Mouse (Mus musculus) heart, adult 8-10 months (tissue): ENCODE results near the gene Ntf5. TPM values are rescaled to one million over a fixed set of nuclear protein-coding genes. Genes with fewer than 3 reads are reported as not detected.

Source experiments
- DNase-seq: peaks from one replicate; pipeline ENCODE4 v3.0.0; 2022; ENCODE audit warnings: low spot score
- total RNA-seq, 4 experiments: library from RNA; stranded (reverse); gene quantifications; 2 replicates each; pipeline ENCODE4 v1.2.4; 2022

Ntf5 gene
- total RNA-seq, 4 experiments from 2014 or later: 0.30 to 0.50 (median 0.36) TPM

DNA sequence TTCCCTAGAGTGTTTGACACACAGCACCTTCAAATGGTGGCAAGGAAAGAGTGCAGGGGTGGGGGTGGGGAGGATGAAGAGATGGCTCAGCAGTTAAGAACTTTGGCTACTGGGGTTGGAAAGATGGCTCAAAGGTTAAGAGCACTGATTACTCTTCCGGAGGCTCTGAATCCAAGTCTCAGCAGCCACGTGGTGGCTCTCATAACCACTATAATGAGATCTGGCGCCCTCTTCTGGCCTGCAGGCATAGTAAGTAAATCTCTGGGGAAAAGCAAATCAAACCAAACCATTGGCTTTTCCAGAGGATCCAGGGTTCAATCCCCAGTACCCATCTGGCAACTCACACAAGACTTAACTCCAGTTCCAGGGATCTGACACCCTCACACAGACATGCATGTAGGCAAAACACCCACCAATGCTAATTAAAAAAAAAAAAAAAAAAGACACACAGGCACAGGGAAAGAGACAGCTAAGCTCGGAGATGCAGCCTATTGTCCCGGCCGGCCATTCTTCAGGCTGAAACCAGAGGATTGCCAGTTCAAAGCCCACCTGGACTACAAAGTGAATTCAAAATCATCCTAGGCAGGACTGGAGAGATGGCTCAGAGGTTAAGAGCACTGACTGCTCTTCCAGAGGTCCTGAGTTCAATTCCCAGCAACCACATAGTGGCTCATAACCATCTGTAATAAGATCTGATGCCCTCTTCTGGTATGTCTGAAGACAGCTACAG lies 9.8 kb upstream of the Ntf5 start:
- peak; percentile 28 for DNase-seq

DNA sequence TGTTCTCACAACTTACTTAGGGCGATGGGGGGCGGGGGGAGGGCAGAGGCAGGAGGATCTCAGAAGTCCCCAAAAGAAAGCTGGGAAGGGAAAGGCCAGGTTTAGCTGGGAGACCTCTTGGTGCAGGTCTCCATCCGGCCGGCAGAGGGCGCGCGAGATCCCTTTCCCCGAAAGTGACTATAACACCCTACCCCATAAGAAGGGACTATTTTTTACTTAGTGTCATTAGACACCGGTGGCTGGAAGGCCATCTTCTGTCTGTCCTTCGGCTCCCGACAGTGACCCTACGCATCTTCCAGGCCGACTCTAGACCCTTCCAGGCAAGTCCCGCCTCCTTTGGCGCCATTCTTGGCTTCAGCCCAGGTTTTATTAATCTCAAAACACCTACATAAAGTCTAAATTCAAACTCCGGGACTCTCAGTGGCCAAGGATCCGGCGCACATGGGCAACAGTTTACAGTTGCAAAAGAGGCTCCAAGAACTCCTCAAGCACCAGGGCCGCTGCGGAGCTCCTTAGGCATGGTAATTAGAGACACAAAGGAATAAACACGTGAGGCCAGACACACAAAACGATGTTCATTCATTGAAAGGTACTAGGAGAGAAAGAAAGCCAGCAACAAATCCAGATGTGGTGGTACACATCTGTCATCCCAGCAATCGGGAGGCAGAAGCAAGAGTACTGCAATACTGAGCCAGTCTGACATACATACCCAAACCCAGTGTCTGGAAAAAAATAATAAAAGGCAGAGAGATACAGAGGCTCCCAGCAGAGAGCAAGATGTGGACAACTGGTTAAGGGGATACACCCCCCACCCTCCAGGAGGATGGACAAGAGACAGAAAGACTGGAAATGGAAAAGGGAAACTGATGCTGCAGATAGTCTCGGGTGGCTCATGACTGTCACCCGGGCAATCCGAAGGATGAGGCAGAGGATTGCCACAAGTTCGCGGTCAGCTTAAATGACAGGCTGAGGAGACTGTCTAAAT lies 8.1 kb upstream of the Ntf5 start, which contains the start of gene Kcna7:
Kcna7 (plus strand) TSS at position 563 of the 985 bp plus-strand sequence.
- peak; percentile 77 for DNase-seq

DNA sequence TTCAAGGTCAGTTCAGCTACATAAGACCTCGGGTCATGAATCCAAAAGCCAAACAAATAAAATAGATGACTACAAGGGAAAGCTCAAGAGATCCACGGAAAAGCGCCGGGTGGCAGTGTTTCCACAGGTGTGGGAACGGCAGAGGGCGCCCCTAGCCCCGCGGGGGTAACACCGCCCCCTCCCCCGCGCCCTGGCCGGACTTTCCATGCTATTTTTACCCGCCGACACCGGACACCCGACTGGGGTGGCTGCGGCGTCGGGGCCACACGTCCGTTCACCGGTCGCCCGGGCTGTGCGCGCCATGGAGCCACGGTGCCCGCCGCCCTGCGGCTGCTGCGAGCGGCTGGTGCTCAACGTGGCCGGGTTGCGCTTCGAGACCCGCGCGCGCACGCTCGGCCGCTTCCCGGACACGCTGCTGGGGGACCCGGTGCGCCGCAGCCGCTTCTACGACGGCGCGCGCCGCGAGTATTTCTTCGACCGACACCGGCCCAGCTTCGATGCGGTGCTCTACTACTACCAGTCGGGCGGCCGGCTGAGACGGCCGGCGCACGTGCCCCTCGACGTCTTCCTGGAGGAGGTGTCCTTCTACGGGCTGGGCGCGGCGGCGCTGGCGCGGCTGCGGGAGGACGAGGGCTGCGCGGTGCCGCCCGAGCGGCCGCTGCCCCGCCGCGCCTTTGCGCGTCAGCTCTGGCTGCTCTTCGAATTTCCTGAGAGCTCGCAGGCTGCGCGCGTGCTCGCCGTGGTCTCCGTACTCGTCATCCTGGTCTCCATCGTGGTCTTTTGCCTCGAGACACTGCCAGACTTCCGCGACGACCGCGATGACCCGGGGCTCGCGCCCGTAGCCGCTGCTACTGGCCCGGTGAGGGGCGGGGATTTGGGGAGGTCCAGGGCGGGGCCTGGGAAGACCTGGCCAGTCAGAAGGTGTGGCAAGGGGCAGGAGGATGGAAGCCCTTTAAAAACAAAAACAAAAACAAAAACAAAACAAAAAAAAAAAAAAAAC lies 7.0 kb upstream of the Ntf5 start:
- DNase-seq: peak; percentile 41

DNA sequence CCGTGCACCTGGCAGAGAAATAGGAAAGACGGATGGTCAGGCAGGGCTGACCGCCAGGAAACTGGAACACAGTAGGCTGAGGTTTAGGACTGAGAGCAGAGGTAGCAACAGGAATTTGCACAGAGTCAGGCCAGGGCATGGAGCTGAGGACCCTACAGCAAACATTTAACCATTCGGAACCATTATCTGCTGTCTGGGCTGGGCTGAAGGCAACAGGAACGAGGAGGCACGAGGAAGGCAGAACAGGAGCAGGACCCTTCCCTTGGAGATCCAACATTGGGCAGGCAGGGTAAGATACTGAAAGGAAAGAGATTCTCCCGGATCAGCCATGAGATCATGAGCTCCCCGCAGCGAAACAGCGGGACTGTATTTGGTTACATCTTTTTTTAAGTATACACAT lies 5.7 kb upstream of the Ntf5 start:
- no peak for DNase-seq

DNA sequence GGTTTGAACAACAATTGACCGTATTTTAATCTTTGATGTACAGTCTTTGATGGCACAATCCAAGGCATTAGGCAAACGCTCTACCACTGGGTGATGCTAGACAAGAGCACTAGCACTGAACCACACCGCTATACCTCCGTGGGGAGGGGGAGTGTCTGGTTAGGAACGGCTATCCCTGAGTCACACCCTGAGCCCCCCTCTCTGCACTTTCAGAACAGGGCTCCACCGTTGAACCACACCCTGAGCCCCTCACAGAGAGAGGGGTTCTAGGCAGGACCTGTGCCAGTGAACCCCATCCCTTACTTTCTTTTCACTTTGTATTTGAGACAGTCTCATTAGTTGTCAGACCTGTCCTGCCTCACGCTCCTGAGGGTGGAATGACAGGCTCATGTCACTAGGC lies 5.1 kb upstream of the Ntf5 start:
- no peak for DNase-seq

DNA sequence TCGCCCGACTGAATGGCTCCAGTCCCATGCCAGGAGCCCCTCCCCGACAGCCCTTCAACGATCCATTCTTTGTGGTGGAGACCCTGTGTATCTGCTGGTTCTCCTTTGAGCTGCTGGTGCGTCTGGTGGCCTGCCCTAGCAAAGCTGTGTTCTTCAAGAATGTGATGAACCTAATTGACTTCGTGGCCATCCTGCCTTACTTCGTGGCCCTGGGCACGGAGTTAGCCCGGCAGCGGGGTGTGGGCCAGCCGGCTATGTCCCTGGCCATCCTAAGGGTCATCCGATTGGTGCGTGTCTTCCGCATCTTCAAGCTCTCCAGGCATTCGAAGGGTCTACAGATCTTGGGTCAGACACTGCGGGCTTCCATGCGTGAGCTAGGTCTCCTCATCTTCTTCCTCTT lies 4.5 kb upstream of the Ntf5 start:
- no peak for DNase-seq

DNA sequence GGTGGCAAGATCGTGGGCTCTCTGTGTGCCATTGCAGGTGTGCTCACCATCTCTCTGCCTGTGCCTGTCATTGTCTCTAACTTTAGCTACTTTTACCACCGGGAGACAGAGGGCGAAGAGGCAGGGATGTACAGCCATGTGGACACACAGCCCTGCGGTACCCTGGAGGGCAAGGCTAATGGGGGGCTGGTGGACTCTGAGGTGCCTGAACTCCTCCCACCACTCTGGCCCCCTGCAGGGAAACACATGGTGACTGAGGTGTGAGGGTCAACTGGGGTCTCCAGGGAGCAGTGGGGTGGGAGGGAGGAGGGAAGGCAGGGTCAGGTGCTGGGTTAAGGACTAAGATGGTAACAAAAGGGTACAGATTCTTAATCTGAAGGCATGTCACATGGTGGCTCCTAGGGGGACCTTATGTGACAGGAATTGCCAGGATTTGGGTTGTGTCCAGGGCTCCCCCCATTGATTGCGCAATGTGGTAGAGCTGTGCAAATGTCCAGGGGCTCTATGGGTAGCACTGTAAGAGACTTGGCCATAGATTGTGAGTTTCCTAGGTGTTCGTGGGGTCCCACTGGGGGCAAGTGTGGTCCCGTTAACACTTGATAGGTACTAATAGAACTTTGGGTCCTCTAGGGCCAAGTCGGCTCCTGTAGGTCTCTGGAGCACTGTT lies 3.9 kb upstream of the Ntf5 start:
- no peak for DNase-seq

DNA sequence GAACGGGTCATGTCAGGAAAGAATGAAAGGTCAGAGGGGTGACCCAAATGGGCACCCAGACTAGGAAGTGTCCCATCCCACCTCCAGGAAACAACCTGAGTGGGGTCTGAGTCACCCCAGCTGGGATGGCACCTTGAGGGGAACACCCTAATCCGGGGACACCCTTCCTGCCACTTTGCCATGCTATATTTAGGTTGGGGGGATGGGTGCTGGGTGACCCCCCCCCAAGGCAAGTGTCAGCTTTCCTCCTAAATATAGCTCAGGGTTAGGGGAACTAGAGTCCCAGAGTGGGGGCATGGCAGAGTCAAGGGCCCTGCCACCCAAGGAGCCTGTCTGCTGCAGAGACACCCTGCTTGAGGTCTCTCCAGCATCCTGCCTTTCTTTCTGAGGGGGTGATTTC lies 1.1 kb upstream of the Ntf5 start:
- DNase-seq: no peak

DNA sequence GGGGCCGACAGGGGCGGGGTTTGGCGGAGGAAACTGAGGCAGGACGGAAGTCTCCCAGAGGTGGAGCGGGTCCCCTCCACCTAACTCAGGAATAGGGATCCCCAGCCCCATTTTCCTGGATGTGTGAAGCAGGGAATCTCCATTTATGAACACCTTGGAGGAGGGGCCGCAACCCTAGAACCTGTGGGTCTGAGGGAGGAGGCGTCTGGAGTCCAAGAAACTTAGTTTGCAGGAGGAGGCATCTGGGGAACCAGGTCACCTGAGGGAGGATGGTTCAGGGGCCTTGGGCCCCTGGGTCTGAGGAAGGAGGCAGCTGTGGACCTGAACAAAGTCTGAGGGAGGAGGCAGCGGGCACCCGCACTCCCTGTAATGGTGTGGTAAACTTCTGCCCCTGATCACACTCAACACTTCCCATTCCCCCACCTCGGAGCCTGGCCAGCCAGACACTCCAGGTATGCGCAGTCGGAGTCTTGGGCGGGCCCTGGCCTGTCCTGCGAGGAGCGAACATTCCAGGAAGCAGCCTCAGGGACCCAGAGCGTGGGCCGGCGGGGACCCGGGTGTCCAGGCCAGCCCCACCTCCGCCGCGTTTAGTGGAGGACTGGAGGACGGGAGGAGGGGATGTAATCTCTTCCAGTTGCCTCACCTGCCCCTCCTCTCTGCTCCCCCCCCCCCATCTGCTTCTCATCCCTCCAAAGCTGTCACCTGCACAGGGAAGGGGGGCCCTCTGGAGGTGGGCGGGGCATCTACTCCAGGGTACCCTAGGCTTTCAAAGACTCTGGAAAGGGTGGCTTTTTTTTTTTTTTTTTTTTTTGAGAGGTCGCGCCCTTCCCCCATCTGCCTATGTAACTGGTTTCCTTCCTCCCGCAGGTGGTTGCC lies 607 bp downstream of the Ntf5 start:
- no peak for DNase-seq

DNA sequence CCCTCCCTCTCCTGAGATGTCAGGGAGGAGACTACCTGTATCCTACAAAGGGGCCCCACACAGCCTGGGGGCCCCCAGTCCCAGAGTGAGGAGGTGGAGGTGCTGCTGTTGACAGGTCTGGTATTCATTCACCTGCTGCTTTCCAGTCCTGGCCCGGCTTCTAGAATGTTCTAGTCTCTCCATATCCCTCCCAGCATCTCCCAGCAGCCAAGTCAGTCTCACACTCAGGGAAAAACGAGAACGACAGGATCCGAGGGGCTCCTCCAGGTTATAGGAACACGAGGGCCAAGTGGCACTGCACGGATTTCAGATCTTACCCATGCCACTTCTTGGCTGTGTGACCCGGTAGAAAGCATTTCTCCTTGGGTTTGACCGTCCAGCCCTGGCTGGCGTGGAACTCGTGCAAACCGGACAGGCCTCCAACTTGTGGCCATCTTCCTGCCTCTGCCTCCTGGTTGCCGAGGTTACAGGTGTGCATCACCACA lies 1.3 kb downstream of the Ntf5 start:
- no peak for DNase-seq

DNA sequence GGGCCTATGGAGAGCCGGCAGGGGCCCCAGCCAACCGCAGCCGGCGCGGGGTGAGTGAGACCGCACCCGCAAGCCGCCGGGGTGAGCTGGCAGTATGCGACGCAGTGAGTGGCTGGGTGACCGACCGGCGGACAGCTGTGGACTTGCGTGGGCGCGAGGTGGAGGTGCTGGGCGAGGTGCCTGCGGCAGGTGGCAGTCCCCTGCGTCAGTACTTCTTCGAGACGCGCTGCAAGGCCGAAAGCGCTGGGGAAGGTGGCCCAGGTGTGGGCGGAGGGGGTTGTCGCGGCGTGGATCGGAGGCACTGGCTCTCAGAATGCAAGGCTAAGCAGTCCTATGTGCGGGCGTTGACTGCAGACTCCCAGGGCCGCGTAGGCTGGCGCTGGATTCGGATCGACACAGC lies 2.1 kb downstream of the Ntf5 start:
- DNase-seq: no peak

DNA sequence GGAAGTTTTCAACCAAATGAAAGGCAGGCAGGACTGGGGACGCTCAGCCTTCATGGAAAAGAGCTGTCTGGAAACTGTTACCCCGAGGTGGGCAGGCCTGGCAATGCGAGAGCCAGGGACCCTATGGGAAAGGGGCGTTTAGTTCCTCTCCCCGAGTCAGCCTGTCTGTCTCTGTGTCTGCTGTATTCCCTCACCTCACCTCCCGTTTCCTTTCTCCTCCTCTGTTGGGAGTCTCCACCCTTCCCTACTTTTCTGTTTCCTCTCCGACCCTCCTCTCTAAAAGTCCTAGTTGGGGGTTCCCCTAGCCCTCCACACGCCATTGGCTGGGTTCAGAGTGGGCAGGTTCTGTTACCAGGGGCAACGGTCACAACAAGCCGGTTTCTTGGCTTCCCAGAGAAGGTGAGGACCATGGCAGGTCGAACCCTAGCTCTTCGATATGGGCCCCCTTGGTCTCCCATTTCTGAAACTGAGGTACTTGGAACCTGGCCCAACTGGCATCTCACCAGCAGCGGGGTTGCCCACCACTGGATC lies 4.5 kb downstream of the Ntf5 start:
- no peak for DNase-seq

DNA sequence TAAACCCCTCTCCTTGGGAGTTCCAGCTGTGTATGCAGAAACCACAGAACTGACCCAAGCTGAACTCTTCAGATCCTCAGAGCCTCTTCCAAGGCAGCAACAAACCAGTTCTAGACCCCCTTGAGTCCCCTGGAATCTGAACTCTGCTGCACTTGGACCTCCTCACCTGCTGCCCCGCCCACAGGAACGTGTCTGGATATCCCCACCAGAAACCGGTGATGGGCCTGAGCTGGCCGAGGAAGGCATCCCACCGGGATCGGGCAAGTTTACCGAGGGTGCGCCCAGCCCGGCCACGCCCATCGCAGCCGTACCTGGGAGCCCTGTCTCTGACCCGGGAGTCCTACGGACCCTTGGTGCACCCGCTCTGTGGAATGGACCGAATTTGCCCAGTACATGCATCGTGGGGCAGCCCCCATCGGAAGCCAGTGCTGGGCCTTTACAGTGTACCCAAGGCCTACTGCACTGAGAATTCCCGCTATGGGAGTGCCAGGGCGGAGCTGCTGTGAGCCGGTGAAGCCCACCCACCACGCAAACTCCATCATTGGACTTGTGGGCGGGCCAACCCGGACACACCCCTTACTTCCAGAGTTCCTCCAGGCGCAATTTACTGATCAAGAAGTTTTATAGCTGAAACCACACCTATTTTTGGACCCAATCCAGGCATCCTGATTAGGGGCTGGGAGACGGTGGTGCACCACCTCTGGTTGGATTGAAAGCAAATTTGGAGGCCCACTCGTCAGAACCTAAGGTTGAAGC lies 6.5 kb downstream of the Ntf5 start:
- no peak for DNase-seq

DNA sequence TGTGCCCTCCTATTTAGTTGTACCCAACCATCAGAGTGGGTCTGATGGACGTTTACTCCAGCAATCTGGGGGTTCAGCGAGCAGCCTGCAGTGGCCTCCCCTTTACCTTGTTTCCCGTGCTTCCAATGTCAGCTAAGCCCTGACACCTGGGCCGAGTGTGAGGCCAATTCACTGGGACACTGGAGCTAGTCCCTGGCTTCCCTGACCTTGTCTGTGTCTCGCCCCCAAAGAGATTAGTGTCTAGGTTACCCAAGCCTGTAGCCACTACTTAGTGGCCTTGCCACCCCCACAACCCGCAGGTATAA lies 7.1 kb downstream of the Ntf5 start, which contains the start of gene Lhb:
Lhb (plus strand) TSS at position 206 of the 305 bp plus-strand sequence.
- DNase-seq: no peak

DNA sequence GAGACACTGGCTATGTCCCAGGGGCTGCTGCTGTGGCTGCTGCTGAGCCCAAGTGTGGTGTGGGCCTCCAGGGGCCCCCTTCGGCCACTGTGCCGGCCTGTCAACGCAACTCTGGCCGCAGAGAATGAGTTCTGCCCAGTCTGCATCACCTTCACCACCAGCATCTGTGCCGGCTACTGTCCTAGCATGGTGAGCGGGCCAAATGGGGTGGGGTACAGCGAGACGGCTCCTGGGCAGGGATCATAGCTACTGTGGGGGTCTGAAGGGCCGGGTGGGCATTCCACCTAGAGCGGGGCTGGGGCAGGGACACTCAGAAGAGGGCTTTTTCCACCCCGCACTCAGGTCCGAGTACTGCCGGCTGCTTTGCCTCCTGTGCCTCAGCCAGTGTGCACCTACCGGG lies 7.7 kb downstream of the Ntf5 start:
- DNase-seq: no peak

DNA sequence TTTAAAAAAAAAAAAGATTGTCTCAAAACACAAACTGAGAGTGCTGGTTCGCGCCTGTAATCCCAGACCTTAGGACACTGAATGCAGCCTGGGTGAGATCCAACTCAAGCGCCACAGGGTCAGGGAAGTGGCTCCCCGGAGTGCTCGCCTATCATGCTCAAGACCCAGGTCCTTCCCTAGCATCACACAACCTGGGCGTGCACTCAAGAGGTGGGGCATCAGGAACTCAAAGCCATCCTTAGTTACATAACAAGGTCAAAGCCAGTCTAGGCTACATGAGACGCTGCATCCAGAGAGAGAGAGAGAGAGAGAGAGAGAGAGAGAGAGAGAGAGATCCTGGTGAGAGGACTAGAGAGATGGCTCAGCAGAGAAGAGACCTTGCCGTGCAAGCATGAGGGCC lies 13.1 kb downstream of the Ntf5 start:
- no peak for DNase-seq

DNA sequence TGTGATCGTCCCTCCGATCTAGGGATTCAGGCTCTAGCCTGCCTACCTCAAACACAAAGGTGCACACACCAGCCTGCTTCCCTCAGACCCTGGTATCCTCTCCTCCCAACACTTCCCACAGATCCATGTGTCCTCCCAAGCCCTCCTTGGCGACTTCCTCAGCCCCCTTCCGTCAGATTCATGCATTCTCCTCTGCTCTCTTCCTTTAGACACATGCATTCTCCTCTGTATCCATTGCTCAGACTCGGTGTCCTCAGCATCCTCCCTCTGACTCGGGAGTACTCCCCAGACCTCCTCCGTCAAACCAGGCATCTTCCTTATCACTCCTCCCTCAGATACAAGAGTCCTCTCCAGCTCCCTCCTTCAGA lies 20.3 kb downstream of the Ntf5 start:
- no peak for DNase-seq

DNA sequence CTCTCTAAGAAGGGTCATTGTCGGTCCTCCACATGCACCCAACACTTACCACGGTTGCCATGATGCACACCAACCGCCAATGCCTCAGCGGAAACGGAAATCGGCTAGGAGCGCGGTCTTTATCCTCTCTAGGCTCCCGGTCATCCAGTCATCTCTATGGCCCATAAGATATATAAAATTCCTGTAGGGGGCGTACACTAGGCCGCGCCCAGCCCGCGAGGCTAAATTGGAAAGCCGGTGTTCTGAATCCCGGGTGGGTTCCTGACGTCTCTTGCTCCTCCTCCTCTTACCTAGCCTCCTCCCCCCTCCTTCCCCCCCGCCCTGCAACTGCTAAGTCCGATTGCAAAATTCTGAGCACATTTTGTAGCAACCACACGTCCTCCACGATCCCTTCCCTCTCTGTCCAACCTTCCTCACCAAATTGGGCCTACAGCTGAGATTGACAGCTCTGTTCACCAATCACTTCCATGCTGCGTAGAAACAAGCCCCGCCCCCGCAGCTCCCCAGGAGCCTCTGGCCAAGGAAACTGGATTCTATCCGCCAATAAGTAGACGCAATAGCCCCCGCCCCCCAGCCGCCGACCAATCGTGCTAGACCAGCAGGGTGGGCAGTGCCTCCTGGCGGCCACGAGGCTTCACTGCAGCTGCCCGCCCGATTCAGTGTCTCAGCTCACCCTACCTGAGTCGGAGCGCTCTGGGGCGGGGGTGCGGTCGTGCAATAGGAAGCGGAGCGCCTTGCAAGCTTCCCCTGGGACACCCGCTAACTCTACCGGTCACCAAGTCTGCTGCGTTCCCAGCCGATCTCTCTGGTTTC lies 20.9 kb downstream of the Ntf5 start, which contains the start of gene Gys1:
Gys1 (plus strand) TSS at position 642 of the 813 bp plus-strand sequence.
- peak; percentile 100 for DNase-seq
